ENCODE assay signal across 8 mouse cellular contexts in the genomic region with DNA sequence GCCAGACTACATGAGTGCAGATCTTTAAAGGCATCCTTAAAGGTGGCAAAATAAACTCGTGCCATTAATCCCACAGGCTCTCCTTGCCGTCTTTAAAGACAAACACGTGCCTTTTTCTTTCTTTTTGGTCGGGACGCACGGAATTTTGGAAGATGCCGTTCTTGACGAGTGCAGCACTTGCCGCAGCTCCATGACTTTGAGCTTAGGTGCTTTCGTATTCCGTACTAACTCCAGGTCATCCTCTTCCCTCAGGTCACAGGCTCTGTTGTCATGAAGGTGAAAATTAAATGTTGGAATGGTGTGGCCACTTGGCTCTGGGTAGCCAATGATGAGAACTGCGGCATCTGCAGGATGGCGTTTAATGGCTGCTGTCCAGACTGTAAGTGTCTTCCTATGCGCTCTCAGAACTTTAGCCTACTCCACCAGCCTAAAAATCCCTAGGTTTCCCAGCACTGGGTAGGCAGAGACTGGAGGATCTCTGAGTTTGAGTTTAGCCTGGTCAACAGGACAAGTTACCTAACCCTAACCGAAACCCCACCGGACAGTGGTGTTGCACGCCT. TPM values are rescaled to one million over a fixed set of nuclear protein-coding genes. Genes with fewer than 3 reads are reported as not detected.
A peak's percentile ranks its signal among the peaks of the same experiment; 100 is the strongest.
DNase-seq lines count a peak whose midpoint lies in the region; ATAC-seq and TF ChIP-seq lines count a peak whose summit lies in the region.

No protein-coding gene starts in this region.

- H3K4me1 ChIP-seq in thymus, adult 2 months (replicated peaks; ENCODE audit: control insufficient read depth, insufficient read depth, low read length): peaks cover 27% of the 10 kb centered on the region
- peaks cover 35% of the 10 kb centered on the region for H3K4me1 ChIP-seq in liver, embryonic 11.5 days (replicated peaks; ENCODE audit: control insufficient read depth, insufficient read depth, low read length)

- no peak for ATAC-seq in liver, embryonic 11.5 days (replicated peaks; ENCODE audit: low FRiP score)

- H3K36me3 ChIP-seq in thymus, adult 2 months (ENCODE audit: control insufficient read depth, insufficient read depth, low read length): peaks cover 24% of the 10 kb centered on the region
- H3K36me3 ChIP-seq in liver, embryonic 11.5 days (ENCODE audit: control insufficient read depth, insufficient read depth, low read length): peaks cover 34% of the 10 kb centered on the region

- peak overlapping the region; percentile 97 for H3K4me2 ChIP-seq in liver, embryonic 11.5 days

- H3K9me3 ChIP-seq in liver, embryonic 11.5 days (ENCODE audit: control insufficient read depth, low read length): no peaks in the 10 kb centered on the region

- DNase-seq in embryo, embryonic 10.5 days (ENCODE audit: low spot score): peak; percentile 22
- DNase-seq in embryo, embryonic 11 days: no peak
- DNase-seq in thymus, adult 2 months: no peak
- no peak for DNase-seq in thymus, postnatal 0 days (ENCODE audit: low spot score)
- DNase-seq in liver, embryonic 11.5 days (ENCODE audit: low spot score): no peak
- DNase-seq in right cerebral cortex, adult 2 months (ENCODE audit: low spot score in 2 of 2): no peak
- no peak for DNase-seq in frontal cortex, postnatal 14 days (ENCODE audit: low spot score in 2 of 2)
- DNase-seq in urinary bladder, adult 2 months (ENCODE audit: low spot score): no peak

- H3K27ac ChIP-seq in thymus, adult 2 months (ENCODE audit: control insufficient read depth, insufficient read depth, low read length): peak overlapping the region; percentile 55; the same call in 1 of the 2 replicates
- H3K27ac ChIP-seq in liver, embryonic 11.5 days (ENCODE audit: low read depth, low read length): peak overlapping the region; percentile 97

- WGBS in thymus, adult 2 months: 61% methylated on average over 17 of the region's 17 CpGs
- WGBS in liver, embryonic 11.5 days: 43% methylated on average over 17 of the region's 17 CpGs

- TF ChIP-seq POLR2A in thymus, adult 2 months (IDR thresholded peaks at IDR 0.05; ENCODE audit: control insufficient read depth, extremely low read depth, insufficient read depth, low read length, poor library complexity): no peak

- H3K4me3 ChIP-seq in thymus, adult 2 months (ENCODE audit: control insufficient read depth, insufficient read depth, low read length): peak overlapping the region; percentile 46
- H3K4me3 ChIP-seq in liver, embryonic 11.5 days (ENCODE audit: low read depth, low read length): peak overlapping the region; percentile 100

- H3K27me3 ChIP-seq in thymus, adult 2 months (ENCODE audit: control insufficient read depth, insufficient read depth, low read length): no peaks in the 10 kb centered on the region
- no peaks in the 10 kb centered on the region for H3K27me3 ChIP-seq in liver, embryonic 11.5 days (replicated peaks; ENCODE audit: control insufficient read depth, insufficient read depth, low read length)

- H3K9ac ChIP-seq in liver, embryonic 11.5 days (ENCODE audit: low read depth, low read length): peak overlapping the region; percentile 100

- no peak for TF ChIP-seq CTCF in thymus, adult 2 months (IDR thresholded peaks at IDR 0.05; ENCODE audit: borderline replicate concordance, control insufficient read depth, extremely low read depth, insufficient read depth, low read length, poor library complexity)

RNA-seq across cellular contexts. Expression of gene Anapc11, which starts 0.8 kb away (rescaled TPM):
- 127 and 140 TPM in 2 replicates for polyA plus RNA-seq in thymus, adult 2 months (2012; rRNA removed)
- 158 and 179 TPM in 2 replicates for polyA plus RNA-seq in thymus, postnatal 0 days (2015; fragmentation: Nextera tagmentation; extraction: Ambion mirVana)
- polyA plus RNA-seq in liver, embryonic 11.5 days (2014; fragmentation: Nextera tagmentation; extraction: Ambion mirVana): 200 and 208 TPM in 2 replicates
- polyA plus RNA-seq in urinary bladder, adult 2 months (2012; rRNA removed): 112 and 116 TPM in 2 replicates

RNA-seq across cellular contexts. Expression of gene Alyref, which starts 0.9 kb away (rescaled TPM):
- 60.9 and 74.6 TPM in 2 replicates for polyA plus RNA-seq in thymus, adult 2 months (2012; rRNA removed)
- polyA plus RNA-seq in thymus, postnatal 0 days (2015; fragmentation: Nextera tagmentation; extraction: Ambion mirVana): 571 and 587 TPM in 2 replicates
- 601 and 617 TPM in 2 replicates for polyA plus RNA-seq in liver, embryonic 11.5 days (2014; fragmentation: Nextera tagmentation; extraction: Ambion mirVana)
- 56.2 and 57.6 TPM in 2 replicates for polyA plus RNA-seq in urinary bladder, adult 2 months (2012; rRNA removed)

RNA-seq across cellular contexts. Expression of gene Npb, which starts 9.2 kb away (rescaled TPM):
- polyA plus RNA-seq in thymus, adult 2 months (2012; rRNA removed): 2.2 and 2.8 TPM in 2 replicates
- 1.6 and 2.1 TPM in 2 replicates for polyA plus RNA-seq in thymus, postnatal 0 days (2015; fragmentation: Nextera tagmentation; extraction: Ambion mirVana)
- 3.6 and 6.3 TPM in 2 replicates for polyA plus RNA-seq in liver, embryonic 11.5 days (2014; fragmentation: Nextera tagmentation; extraction: Ambion mirVana)
- 0.40 and 0.62 TPM in 2 replicates for polyA plus RNA-seq in urinary bladder, adult 2 months (2012; rRNA removed)

RNA-seq across cellular contexts. Expression of gene Arhgdia, which starts 17.6 kb away (rescaled TPM):
- 1,184 and 1,219 TPM in 2 replicates for polyA plus RNA-seq in thymus, adult 2 months (2012; rRNA removed)
- polyA plus RNA-seq in thymus, postnatal 0 days (2015; fragmentation: Nextera tagmentation; extraction: Ambion mirVana): 553 and 615 TPM in 2 replicates
- 557 and 561 TPM in 2 replicates for polyA plus RNA-seq in liver, embryonic 11.5 days (2014; fragmentation: Nextera tagmentation; extraction: Ambion mirVana)
- 399 and 409 TPM in 2 replicates for polyA plus RNA-seq in urinary bladder, adult 2 months (2012; rRNA removed)

RNA-seq across cellular contexts. Expression of gene Pcyt2, which starts 18.7 kb away (rescaled TPM):
- 247 and 260 TPM in 2 replicates for polyA plus RNA-seq in thymus, adult 2 months (2012; rRNA removed)
- polyA plus RNA-seq in thymus, postnatal 0 days (2015; fragmentation: Nextera tagmentation; extraction: Ambion mirVana): 113 and 114 TPM in 2 replicates
- 165 and 175 TPM in 2 replicates for polyA plus RNA-seq in liver, embryonic 11.5 days (2014; fragmentation: Nextera tagmentation; extraction: Ambion mirVana)
- polyA plus RNA-seq in urinary bladder, adult 2 months (2012; rRNA removed): 87.2 and 120 TPM in 2 replicates
